Mouse (Mus musculus) liver, embryonic 11.5 days (tissue): Measurements from ENCODE around the gene Cldn15. TPM values are rescaled to one million over a fixed set of nuclear protein-coding genes. Genes with fewer than 3 reads are reported as not detected.

ENCODE experiments used
- ATAC-seq: fragments of 200-750 bp; cut with Nextera tagmentation; replicated peaks from 2 replicates; pipeline ENCODE4 v1.8.0; 2017; ENCODE audit warnings: moderate number of reproducible peaks, mild to moderate bottlenecking, moderate TSS enrichment, moderate library complexity; ENCODE audit not compliant: low FRiP score
- DNase-seq: peaks from one replicate; pipeline ENCODE4 v3.0.0-alpha.2; 2017; ENCODE audit warnings: low spot score
- H3K27ac ChIP-seq: fragments of 300-500 bp; sonication (generic); 2 replicates; pipeline ENCODE4 v1.5.1; 2014; ENCODE audit warnings: mild to moderate bottlenecking, low read depth, low read length, control low read depth
- H3K27me3 ChIP-seq: fragments of 300-500 bp; sonication (generic); replicated peaks from 2 replicates; pipeline ENCODE4 v1.6.1; 2014; ENCODE audit warnings: low read length, mixed read lengths; ENCODE audit not compliant: control insufficient read depth, insufficient read depth
- H3K36me3 ChIP-seq: fragments of 300-500 bp; sonication (generic); 2 replicates; pipeline ENCODE4 v1.6.1; 2014; ENCODE audit warnings: mild to moderate bottlenecking, low read length, moderate library complexity, mixed read lengths; ENCODE audit not compliant: control insufficient read depth, insufficient read depth
- H3K4me1 ChIP-seq: fragments of 300-500 bp; sonication (generic); replicated peaks from 2 replicates; pipeline ENCODE4 v1.6.1; 2014; ENCODE audit warnings: low read length, mixed read lengths; ENCODE audit not compliant: control insufficient read depth, insufficient read depth
- H3K4me2 ChIP-seq: fragments of 300-500 bp; sonication (generic); 2 replicates; pipeline ENCODE4 v1.6.1; 2014; ENCODE audit warnings: mild to moderate bottlenecking, control low read depth, moderate library complexity
- H3K4me3 ChIP-seq: fragments of 300-500 bp; sonication (generic); 2 replicates; pipeline ENCODE4 v1.5.1; 2014; ENCODE audit warnings: low read depth, low read length, control low read depth
- H3K9ac ChIP-seq: fragments of 300-500 bp; sonication (generic); 2 replicates; pipeline ENCODE4 v1.6.1; 2014; ENCODE audit warnings: low read depth, low read length, control low read depth
- H3K9me3 ChIP-seq: fragments of 300-500 bp; sonication (generic); 2 replicates; pipeline ENCODE4 v1.6.1; 2016; ENCODE audit warnings: low read length, inconsistent platforms, mixed read lengths; ENCODE audit not compliant: control insufficient read depth
- WGBS: fragments of 180-500 bp; shearing (Covaris S2); extraction: QIAGEN DNeasy Blood & Tissue Kit; methylation state at CpG from one replicate; pipeline ENCODE4 v1.1.7; 2014; 5-methylcytosine and 5-hydroxymethylcytosine counted together
- polyA plus RNA-seq: library from polyadenylated mRNA; unstranded; fragments of >200 nt; fragmentation: Nextera tagmentation; extraction: Ambion mirVana; gene quantifications from 2 replicates; pipeline ENCODE4 v1.2.1, GENCODE M21; 2014

The Cldn15 gene
- polyA plus RNA-seq, 1 experiment from 2014 or later: 2.5 TPM

DNA sequence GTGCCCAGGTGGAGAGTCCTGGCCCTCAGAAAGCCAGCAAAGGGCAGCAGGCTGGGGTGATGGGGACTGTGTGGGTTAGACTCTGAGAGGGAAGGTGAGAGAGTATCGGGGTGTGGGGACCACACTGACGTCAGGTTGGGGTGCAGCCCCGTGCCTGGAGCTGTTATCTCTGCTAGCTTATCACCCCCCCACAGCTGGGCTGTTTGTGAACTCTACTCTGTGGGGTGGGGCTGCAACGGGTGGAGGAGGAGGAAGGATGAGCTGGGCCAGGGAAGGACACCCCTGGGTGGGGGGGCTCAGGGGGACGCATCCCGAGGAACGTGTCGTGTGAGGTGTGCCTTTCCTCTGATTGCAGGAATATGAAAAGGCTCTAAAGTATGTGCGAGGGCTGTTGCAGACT is 1.2 kb upstream of the Cldn15 start:
- H3K36me3 ChIP-seq: peaks cover 24% of the 10 kb centered on the region
- H3K4me1 ChIP-seq: peaks cover 37% of the 10 kb centered on the region
- peak overlapping the region; percentile 52; the same call in 1 of the 2 replicates for H3K9ac ChIP-seq
- no peaks in the 10 kb centered on the region for H3K27me3 ChIP-seq
- 58% methylated on average over 9 of the region's 9 CpGs for WGBS
- H3K4me3 ChIP-seq: no peak overlapping the region
- peak overlapping the region; percentile 43 for H3K4me2 ChIP-seq
- DNase-seq (no peak), ATAC-seq (peak; percentile 75)
- peak overlapping the region; percentile 76 for H3K27ac ChIP-seq
- no peaks in the 10 kb centered on the region for H3K9me3 ChIP-seq

- H3K9ac ChIP-seq: peak overlapping the region; percentile 10; the same call in 1 of the 2 replicates
- WGBS: 85% methylated on average over 8 of the region's 8 CpGs
- no peaks in the 10 kb centered on the region for H3K27me3 ChIP-seq
- no peak for DNase-seq
- no peak overlapping the region for H3K4me3 ChIP-seq
- no peaks in the 10 kb centered on the region for H3K9me3 ChIP-seq
- peak; percentile 19; the same call in 1 of the 2 replicates for ATAC-seq
- H3K4me2 ChIP-seq: peak overlapping the region; percentile 43
- peaks cover 24% of the 10 kb centered on the region for H3K36me3 ChIP-seq
- H3K27ac ChIP-seq: peak overlapping the region; percentile 76
- peaks cover 37% of the 10 kb centered on the region for H3K4me1 ChIP-seq
These were observed 730 bp upstream of the Cldn15 start for GRCm38 (mm10) chr5:136965686-136966085.

DNA sequence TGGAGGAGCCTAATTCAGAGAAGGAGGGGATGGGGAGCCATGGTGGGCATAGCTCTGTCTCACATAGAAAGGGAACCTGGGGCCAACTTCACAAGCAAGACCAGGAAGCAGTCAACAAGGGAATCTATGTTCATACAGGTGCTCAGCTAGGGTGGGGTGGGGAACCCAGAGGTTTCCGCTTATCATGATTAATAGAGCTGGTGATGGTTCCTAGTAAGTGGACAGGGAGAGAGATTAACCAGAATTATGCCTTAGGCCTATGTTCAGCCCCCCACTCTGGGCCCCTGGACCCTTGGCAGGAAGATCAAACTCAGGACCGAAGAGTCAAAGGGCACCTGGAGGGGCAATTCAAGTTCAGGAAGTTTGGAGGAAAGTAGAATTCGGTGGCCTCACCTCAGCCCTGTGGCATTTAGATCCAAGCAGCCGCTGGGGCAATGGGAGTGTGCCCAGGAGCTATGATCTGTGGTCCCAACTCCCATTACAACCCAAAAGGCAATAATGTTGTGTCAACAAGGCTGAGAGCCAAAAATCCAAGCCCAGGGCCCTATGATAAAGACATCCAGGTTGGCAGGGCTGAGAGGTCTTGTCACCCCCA is 542 bp downstream of the Cldn15 start:
- ATAC-seq (no peak), DNase-seq (no peak)
- Histone ChIP-seq H3K4me1 (peaks cover 37% of the 10 kb centered on the region), H3K4me3 (no peak overlapping the region), H3K27ac (0 out of 2 replicates have a peak overlapping the region, but pooled peaks have one; percentile 22), H3K4me2 (no peak overlapping the region), H3K9me3 (no peaks in the 10 kb centered on the region), H3K27me3 (no peaks in the 10 kb centered on the region), H3K9ac (no peak overlapping the region), H3K36me3 (peaks cover 24% of the 10 kb centered on the region)
- 85% methylated on average over 4 of the region's 4 CpGs for WGBS

DNA sequence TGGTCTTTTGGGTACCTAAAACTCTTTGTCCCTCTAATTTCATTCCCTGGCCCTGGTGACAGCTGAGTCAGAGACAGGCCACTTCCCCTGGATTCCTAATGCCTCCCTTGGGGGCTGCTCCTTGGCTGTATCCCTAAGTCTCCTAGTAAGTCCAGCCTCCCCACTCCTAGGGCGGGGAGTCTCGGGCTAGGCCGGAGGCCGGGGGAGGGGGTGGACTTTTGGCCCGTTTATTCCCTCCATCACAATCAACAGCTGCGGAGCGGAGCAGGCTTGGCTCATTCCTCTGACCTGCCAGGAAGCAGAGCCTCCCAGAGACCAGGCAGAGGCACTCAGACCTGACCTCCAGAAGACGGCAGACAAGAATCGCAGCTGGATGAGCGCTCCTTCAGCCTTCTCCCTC is 1.2 kb downstream of the Cldn15 start:
- Histone ChIP-seq H3K4me2 (no peak overlapping the region), H3K27me3 (no peaks in the 10 kb centered on the region), H3K4me1 (peaks cover 37% of the 10 kb centered on the region), H3K4me3 (no peak overlapping the region), H3K9ac (no peak overlapping the region), H3K36me3 (peaks cover 24% of the 10 kb centered on the region), H3K27ac (0 out of 2 replicates have a peak overlapping the region, but pooled peaks have one; percentile 22), H3K9me3 (no peaks in the 10 kb centered on the region)
- DNase-seq (no peak), ATAC-seq (no peak)
- WGBS: 78% methylated on average over 10 of the region's 10 CpGs

GRCm38 (mm10) chr5:136970703-136971102 is 4.3 kb downstream of the Cldn15 start:
- 65% methylated on average over 1 of the region's 1 CpGs for WGBS
- ATAC-seq (peak; percentile 62), DNase-seq (no peak)
- peaks cover 5% of the 10 kb centered on the region; the same call in 1 of the 2 replicates for H3K36me3 ChIP-seq
- peaks cover 10% of the 10 kb centered on the region for H3K4me1 ChIP-seq
- no peaks in the 10 kb centered on the region for H3K9me3 ChIP-seq
- no peak overlapping the region for H3K27ac ChIP-seq
- H3K9ac ChIP-seq: no peak overlapping the region
- no peak overlapping the region for H3K4me3 ChIP-seq
- H3K4me2 ChIP-seq: no peak overlapping the region
- H3K27me3 ChIP-seq: no peaks in the 10 kb centered on the region; the same call in 1 of the 2 replicates

- no peaks in the 10 kb centered on the region for H3K4me1 ChIP-seq
- H3K27ac ChIP-seq: no peak overlapping the region
- H3K36me3 ChIP-seq: no peaks in the 10 kb centered on the region
- H3K4me3 ChIP-seq: no peak overlapping the region
- H3K9ac ChIP-seq: no peak overlapping the region
- 47% methylated on average over 8 of the region's 8 CpGs for WGBS
- ATAC-seq: no peak
- DNase-seq: no peak
- no peaks in the 10 kb centered on the region; the same call in 1 of the 2 replicates for H3K27me3 ChIP-seq
- no peaks in the 10 kb centered on the region for H3K9me3 ChIP-seq
- no peak overlapping the region for H3K4me2 ChIP-seq
These were observed 7.3 kb downstream of the Cldn15 start for GRCm38 (mm10) chr5:136973670-136974069.

- no peaks in the 10 kb centered on the region for H3K9me3 ChIP-seq
- 54% methylated on average over 4 of the region's 4 CpGs for whole genome bisulfite sequencing
- no peak overlapping the region for H3K27ac ChIP-seq
- DNase-seq (no peak), ATAC-seq (no peak)
- peaks cover 3% of the 10 kb centered on the region; the same call in 1 of the 2 replicates for H3K36me3 ChIP-seq
- H3K4me1 ChIP-seq: no peaks in the 10 kb centered on the region
- H3K9ac ChIP-seq: no peak overlapping the region
- H3K4me2 ChIP-seq: no peak overlapping the region
- no peak overlapping the region for H3K4me3 ChIP-seq
- no peaks in the 10 kb centered on the region; the same call in 1 of the 2 replicates for H3K27me3 ChIP-seq
These were observed 11.4 kb downstream of the Cldn15 start for GRCm38 (mm10) chr5:136977769-136978168.

DNA sequence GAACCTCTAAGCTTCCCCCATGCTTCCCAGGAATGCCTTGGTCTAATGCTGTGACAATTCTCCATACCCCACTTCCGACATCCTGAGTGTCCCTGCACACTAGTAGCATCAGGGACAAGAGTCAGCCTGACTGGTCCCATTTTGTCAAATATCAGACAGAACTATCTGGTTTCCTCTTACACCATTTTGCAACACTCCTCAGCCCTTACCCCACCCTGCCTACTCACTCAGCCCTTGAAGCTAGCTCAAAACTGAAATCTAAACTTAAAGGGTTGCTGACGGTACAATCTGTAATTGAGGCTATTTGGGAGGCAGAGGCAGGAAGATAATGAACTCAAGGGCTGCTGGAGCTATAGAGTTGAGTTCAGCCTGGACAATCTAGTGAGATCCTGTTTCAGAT is 13.3 kb downstream of the Cldn15 start:
- ATAC-seq (no peak), DNase-seq (no peak)
- no peak overlapping the region for H3K27ac ChIP-seq
- no peaks in the 10 kb centered on the region for H3K4me1 ChIP-seq
- H3K4me2 ChIP-seq: no peak overlapping the region
- H3K27me3 ChIP-seq: no peaks in the 10 kb centered on the region; the same call in 1 of the 2 replicates
- no peak overlapping the region for H3K4me3 ChIP-seq
- no peak overlapping the region for H3K9ac ChIP-seq
- no peaks in the 10 kb centered on the region for H3K9me3 ChIP-seq
- peaks cover 3% of the 10 kb centered on the region; the same call in 1 of the 2 replicates for H3K36me3 ChIP-seq
- WGBS: 79% methylated on average over 2 of the region's 2 CpGs

- no peaks in the 10 kb centered on the region for H3K9me3 ChIP-seq
- ATAC-seq: no peak
- H3K36me3 ChIP-seq: peaks cover 3% of the 10 kb centered on the region; the same call in 1 of the 2 replicates
- WGBS: 80% methylated on average over 8 of the region's 8 CpGs
- no peak overlapping the region for H3K9ac ChIP-seq
- H3K4me1 ChIP-seq: peaks cover 2% of the 10 kb centered on the region; the same call in 1 of the 2 replicates
- no peak overlapping the region for H3K4me3 ChIP-seq
- H3K27ac ChIP-seq: no peak overlapping the region
- DNase-seq: no peak
- H3K27me3 ChIP-seq: no peaks in the 10 kb centered on the region
- H3K4me2 ChIP-seq: no peak overlapping the region
These were observed 14.6 kb downstream of the Cldn15 start for GRCm38 (mm10) chr5:136980974-136981373.
